Mouse (Mus musculus) kidney, embryonic 15.5 days (tissue): ENCODE measurements around the gene Gm21767. TPM values are rescaled to one million over a fixed set of nuclear protein-coding genes. Genes with fewer than 3 reads are reported as not detected.
"Not testable (repeated sequence)": the region's sequence is repeated elsewhere in the genome, so short reads cannot be mapped to it uniquely, and the experiment has no call there.

Source experiments
- ATAC-seq: fragments of 200-750 bp; cut with Nextera tagmentation; replicated peaks from 2 replicates; pipeline ENCODE4 v1.8.0; 2017; ENCODE audit warnings: moderate TSS enrichment; ENCODE audit not compliant: low FRiP score
- H3K27ac ChIP-seq: fragments of 300-500 bp; sonication (generic); 2 replicates; pipeline ENCODE4 v1.5.1; 2015; ENCODE audit warnings: mild to moderate bottlenecking, inconsistent platforms
- H3K27me3 ChIP-seq: fragments of 300-500 bp; sonication (generic); 2 replicates; pipeline ENCODE4 v1.6.1; 2015; ENCODE audit warnings: inconsistent platforms
- H3K36me3 ChIP-seq: fragments of 300-500 bp; sonication (generic); 2 replicates; pipeline ENCODE4 v1.6.1; 2015; ENCODE audit warnings: inconsistent platforms
- H3K4me1 ChIP-seq: fragments of 300-500 bp; sonication (generic); 2 replicates; pipeline ENCODE4 v1.6.1; 2015; ENCODE audit warnings: inconsistent platforms
- H3K4me2 ChIP-seq: fragments of 300-500 bp; sonication (generic); 2 replicates; pipeline ENCODE4 v1.6.1; 2015; ENCODE audit warnings: moderate library complexity, mild to moderate bottlenecking, inconsistent platforms
- H3K4me3 ChIP-seq: fragments of 300-500 bp; sonication (generic); replicated peaks from 2 replicates; pipeline ENCODE4 v1.5.1; 2015; ENCODE audit warnings: mild to moderate bottlenecking, inconsistent platforms
- H3K9ac ChIP-seq: fragments of 300-500 bp; sonication (generic); 2 replicates; pipeline ENCODE4 v1.6.1; 2015; ENCODE audit warnings: mild to moderate bottlenecking, inconsistent platforms
- H3K9me3 ChIP-seq: fragments of 300-500 bp; sonication (generic); replicated peaks from 2 replicates; pipeline ENCODE4 v1.6.1; 2016; ENCODE audit warnings: inconsistent platforms
- WGBS: fragments of 180-500 bp; shearing (Covaris S2); methylation state at CpG from one replicate; pipeline ENCODE4 v1.1.7; 2015; ENCODE audit warnings: mixed read lengths; 5-methylcytosine and 5-hydroxymethylcytosine counted together
- polyA plus RNA-seq: library from polyadenylated mRNA; unstranded; fragments of >200 nt; fragmentation: Nextera tagmentation; extraction: Ambion mirVana; gene quantifications from 2 replicates; pipeline ENCODE4 v1.2.1, GENCODE M21; 2015

Gm21767 gene
- not detected in 2 replicates for polyA plus RNA-seq

DNA sequence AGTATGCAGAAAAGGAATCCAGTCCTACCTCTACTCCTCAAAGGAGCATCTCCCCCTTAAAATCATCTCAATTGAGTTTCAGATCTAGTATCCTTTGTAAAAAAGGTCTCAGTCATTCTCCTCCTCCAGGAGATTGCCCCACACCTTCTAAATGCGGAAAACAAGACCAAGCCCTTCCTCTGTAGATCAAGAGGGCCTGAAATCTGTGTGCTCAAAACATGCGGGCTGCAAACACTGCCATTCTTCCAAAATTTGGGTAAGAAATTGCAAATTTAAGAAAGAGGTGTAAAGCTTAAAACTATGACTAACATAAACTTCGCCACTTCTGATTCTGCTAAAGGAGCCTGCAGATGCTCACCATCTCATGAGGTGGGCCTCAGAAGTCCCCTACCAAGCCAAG, at the start of gene Gm21767:
Gene Gm21767 (plus strand): TSS at position 301 of the 400 bp plus-strand sequence.
- not testable (repeated sequence) for H3K36me3 ChIP-seq, H3K4me2 ChIP-seq, H3K4me1 ChIP-seq, H3K27me3 ChIP-seq, ATAC-seq, H3K9me3 ChIP-seq, H3K9ac ChIP-seq, H3K4me3 ChIP-seq, H3K27ac ChIP-seq
- no CpG with 5 or more reads among the region's 3 CpGs for WGBS
